Mouse (Mus musculus): Measurements from ENCODE around the gene Ctnnb1.
A peak's percentile ranks its signal among the peaks of the same experiment; 100 is the strongest.
"Not testable (repeated sequence)": the region's sequence is repeated elsewhere in the genome, so short reads cannot be mapped to it uniquely, and the experiment has no call there.

The Ctnnb1 gene

GRCm38 (mm10) chr9:120929081-120929480 is at the start of gene Ctnnb1:
Ctnnb1 (plus strand) TSS chr9:120929216.
- DNase-seq (ENCODE audit: low read depth, low spot score), result no peak

GRCm38 (mm10) chr9:120880286-120880685 is 48.7 kb upstream of the Ctnnb1 start:
- DNase-seq (ENCODE audit: low read depth, low spot score), result no peak

- DNase-seq (ENCODE audit: low read depth, low spot score), result no peak
Observed at GRCm38 (mm10) chr9:120881121-120881520, 47.9 kb upstream of the Ctnnb1 start.

- DNase-seq (ENCODE audit: low read depth, low spot score), result no peak
Observed at GRCm38 (mm10) chr9:120881839-120882238, 47.2 kb upstream of the Ctnnb1 start.

- DNase-seq (ENCODE audit: low read depth, low spot score), result peak; percentile 67
Observed at GRCm38 (mm10) chr9:120884726-120885125, 44.3 kb upstream of the Ctnnb1 start.

- no peak for DNase-seq (ENCODE audit: low read depth, low spot score)
Observed at GRCm38 (mm10) chr9:120887631-120888030, 41.4 kb upstream of the Ctnnb1 start.

GRCm38 (mm10) chr9:120893435-120893834 is 35.6 kb upstream of the Ctnnb1 start:
- DNase-seq (ENCODE audit: low read depth, low spot score), result no peak

GRCm38 (mm10) chr9:120893971-120894370 is 35.0 kb upstream of the Ctnnb1 start:
- DNase-seq (ENCODE audit: low read depth, low spot score), result no peak

- no peak for DNase-seq (ENCODE audit: low read depth, low spot score)
Observed at GRCm38 (mm10) chr9:120894376-120894775, 34.6 kb upstream of the Ctnnb1 start.

GRCm38 (mm10) chr9:120896502-120896901 is 32.5 kb upstream of the Ctnnb1 start:
- no peak for DNase-seq (ENCODE audit: low read depth, low spot score)

GRCm38 (mm10) chr9:120897269-120897668 is 31.7 kb upstream of the Ctnnb1 start:
- DNase-seq (ENCODE audit: low read depth, low spot score), result no peak

GRCm38 (mm10) chr9:120899833-120900232 is 29.2 kb upstream of the Ctnnb1 start:
- DNase-seq (ENCODE audit: low read depth, low spot score), result no peak

GRCm38 (mm10) chr9:120900338-120901274 is 28.4 kb upstream of the Ctnnb1 start:
- no peak for DNase-seq (ENCODE audit: low read depth, low spot score)

GRCm38 (mm10) chr9:120902562-120902961 is 26.5 kb upstream of the Ctnnb1 start:
- DNase-seq (ENCODE audit: low read depth, low spot score), result no peak

- no peak for DNase-seq (ENCODE audit: low read depth, low spot score)
Observed at GRCm38 (mm10) chr9:120908461-120908860, 20.6 kb upstream of the Ctnnb1 start.

- DNase-seq (ENCODE audit: low read depth, low spot score), result no peak
Observed at GRCm38 (mm10) chr9:120913152-120913551, 15.9 kb upstream of the Ctnnb1 start.

- DNase-seq (ENCODE audit: low read depth, low spot score), result no peak
Observed at GRCm38 (mm10) chr9:120914429-120914828, 14.6 kb upstream of the Ctnnb1 start.

- no peak for DNase-seq (ENCODE audit: low read depth, low spot score)
Observed at GRCm38 (mm10) chr9:120914877-120915459, 14.0 kb upstream of the Ctnnb1 start.

GRCm38 (mm10) chr9:120917619-120918018 is 11.4 kb upstream of the Ctnnb1 start:
- not testable (repeated sequence) for DNase-seq (ENCODE audit: low read depth, low spot score)

GRCm38 (mm10) chr9:120918211-120918610 is 10.8 kb upstream of the Ctnnb1 start:
- DNase-seq (ENCODE audit: low read depth, low spot score), result no peak

GRCm38 (mm10) chr9:120918642-120919041 is 10.4 kb upstream of the Ctnnb1 start:
- DNase-seq (ENCODE audit: low read depth, low spot score), result peak; percentile 31

GRCm38 (mm10) chr9:120919130-120919529 is 9.9 kb upstream of the Ctnnb1 start:
- no peak for DNase-seq (ENCODE audit: low read depth, low spot score)

- no peak for DNase-seq (ENCODE audit: low read depth, low spot score)
Observed at GRCm38 (mm10) chr9:120926126-120926525, 2.9 kb upstream of the Ctnnb1 start.

All from telencephalon, adult 2 months (tissue).